Mouse (Mus musculus) frontal cortex, postnatal 14 days (tissue): ENCODE measurements at regions not wholly inside any gene's neighbourhood (a gene's known extent, or its start where the extent isn't known, plus 50 kb on each side); places are given as distances from the start of the nearest gene placed in this dataset.

ENCODE experiments used
- DNase-seq, 2 experiments: peaks; one replicate each; pipeline ENCODE4 v3.0.0; 2022; ENCODE audit warnings: low spot score in 2 of 2

- DNase-seq, result no peak
Measured at GRCm38 (mm10) chr12:25393501-25393900, 296.6 kb upstream of the Id2 start.

DNA sequence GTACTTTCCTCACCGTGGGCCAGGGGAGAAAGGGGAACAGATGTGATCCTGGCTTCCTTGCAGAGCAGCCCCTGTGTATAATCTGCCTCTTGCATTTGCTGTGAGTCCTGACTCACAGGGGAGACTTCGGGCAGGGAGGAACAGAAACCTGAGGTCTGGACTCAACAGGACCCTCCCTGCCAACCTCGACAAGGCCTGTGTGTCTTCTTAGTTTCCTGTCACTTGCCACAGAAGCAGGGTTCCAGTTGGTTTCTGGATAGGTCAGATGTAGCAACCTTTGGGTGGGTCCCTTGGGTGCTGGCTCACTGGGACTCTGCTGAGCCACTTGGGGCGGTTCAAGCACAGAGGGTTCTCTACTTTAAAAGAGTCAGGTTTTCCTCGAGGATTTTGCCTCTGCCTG, 292.3 kb upstream of the Id2 start:
- no peak for DNase-seq

DNA sequence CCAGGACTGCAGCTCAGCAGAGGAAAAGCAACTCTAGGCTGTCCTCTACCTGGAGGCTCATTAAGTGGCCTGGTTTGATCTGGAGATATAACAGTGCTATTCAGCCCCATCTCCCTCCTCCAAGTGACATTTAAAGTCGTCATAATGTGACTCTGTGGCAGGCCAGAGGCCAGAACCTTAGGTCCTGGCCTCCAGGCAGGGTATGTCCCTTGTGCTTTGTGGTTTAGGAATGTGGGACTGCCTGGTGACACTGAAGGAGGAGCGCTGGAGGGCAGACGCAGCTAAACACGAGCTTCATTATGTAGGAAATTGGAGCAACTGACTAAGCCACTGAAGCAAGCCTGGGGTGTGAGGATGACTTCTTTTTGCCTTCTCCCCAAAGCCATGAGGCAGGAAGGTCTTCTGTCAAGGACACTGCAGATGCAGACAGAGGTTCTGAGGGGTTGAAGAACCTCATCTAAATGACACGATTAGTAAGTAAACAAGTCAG, 290.9 kb upstream of the Id2 start:
- no peak for DNase-seq

DNA sequence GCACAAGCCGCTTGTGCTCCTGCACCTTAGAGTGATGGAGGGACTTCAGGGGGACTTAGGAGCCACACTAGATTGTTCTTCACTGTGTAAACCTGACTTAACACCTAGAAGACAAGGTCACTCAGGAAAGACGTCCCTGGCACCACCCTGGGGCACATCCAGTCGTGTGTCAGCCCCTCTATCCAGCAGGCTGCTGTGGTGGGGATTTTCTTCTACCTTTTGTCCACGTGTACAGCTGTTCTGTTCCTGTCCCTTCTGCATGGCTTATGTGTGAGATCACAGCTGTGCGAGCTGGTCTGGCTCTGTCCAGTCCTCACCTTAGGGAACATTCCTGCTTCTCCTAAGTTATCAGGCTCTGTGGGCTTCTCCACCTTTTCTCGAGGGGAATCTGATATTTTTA, 286.0 kb upstream of the Id2 start:
- no peak for DNase-seq

DNA sequence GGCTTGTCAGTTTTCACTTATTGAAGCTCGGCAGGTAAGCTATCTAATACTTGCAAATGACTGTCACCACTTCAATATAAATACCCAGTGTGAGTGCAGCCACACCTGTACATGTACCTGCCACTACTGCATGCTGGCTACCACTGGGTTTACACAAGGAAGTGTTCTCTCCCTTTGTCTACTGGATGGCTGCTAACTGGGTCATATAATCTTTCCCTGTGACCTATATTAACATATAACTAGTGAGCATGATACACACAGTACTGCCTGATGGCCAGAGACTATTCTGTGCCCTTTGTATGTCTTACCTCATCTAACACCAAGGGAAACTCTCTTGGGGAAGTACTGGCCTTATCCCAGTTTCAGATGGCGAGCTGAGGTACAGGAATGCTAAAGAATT, 285.5 kb upstream of the Id2 start:
- no peak for DNase-seq

DNA sequence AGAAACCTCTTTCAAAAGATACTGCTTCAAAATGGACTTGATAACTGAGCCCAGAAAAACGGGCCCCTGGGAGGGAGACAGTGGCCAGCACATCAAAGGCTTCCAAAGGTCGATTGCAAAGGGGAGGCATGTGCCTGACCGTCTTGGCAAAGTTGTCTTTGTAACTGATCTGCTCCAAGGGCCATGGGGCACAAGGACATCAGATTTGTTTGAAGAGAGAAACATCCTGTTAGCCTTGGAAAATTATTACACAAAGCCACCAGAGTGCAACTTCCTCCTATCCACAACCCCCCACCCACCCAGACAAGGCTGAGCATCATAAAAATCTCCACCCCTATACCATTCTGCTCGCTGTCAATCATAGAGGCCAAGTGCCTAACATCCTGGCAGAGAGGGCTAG, 284.7 kb upstream of the Id2 start:
- DNase-seq, result no peak

DNA sequence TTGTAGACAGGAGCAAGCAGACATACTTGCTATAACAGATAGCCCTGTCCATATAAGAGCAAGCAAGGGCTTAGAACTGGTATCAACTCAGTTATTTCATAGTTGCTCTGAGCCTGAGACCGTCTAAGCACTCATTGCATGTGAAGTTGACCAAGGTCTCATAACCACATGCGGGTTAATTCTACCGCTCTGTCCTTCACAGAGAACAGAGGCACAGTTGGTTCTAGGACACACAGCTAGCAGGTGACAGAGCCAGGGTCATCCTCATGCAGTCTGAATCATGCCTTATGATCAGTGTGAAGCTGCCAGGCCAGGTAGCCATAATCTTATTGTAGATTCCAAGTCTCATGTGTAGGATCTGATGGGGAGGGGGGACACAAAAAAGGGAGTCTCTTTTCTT, 283.1 kb upstream of the Id2 start:
- DNase-seq, result no peak

DNA sequence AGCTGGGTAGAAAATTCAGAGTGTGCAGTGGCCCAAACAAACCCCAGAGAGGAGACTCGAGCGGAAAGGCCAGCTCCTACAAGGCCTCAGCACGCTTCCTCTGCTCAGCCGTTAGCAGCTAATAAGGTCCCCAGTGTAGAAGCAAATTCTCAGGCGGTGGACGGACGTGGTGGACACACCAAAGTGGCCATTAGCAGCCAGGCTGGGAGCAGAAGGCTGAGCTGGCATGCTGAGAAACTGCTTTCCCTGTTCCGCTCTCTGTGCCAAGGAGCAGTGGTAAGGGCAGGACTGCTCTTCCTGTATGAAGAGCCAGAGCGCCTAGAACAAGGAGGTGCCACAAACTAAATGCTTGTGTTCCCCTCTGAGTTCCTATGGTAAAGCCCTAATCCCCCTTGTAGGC, 282.1 kb upstream of the Id2 start:
- DNase-seq, result no peak

GRCm38 (mm10) chr12:25378036-25378645, 281.2 kb upstream of the Id2 start:
- no peak for DNase-seq

- DNase-seq, result no peak
Measured at GRCm38 (mm10) chr12:25376451-25376850, 279.5 kb upstream of the Id2 start.

DNA sequence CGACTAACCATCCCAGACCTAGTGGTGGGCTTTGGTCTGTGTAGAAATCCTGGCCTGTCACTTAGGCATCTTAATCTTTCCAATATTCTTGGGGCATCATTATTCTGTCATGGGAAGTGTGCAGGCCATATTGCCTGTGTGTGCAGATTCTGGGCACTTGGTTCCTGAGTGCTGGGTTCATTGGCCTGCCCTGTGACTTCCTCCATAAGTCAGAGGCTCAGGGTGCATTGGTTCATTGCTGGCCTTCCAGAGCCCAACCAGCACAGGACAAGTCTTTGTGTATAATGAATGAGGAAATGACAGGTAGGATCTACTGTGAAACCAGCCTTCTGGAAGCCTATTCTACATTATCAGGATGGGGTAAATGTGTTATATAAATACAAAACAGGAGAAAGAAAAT, 270.6 kb upstream of the Id2 start:
- DNase-seq, result no peak

- DNase-seq, result no peak
Measured at GRCm38 (mm10) chr12:25365600-25366267, 268.8 kb upstream of the Id2 start.

DNA sequence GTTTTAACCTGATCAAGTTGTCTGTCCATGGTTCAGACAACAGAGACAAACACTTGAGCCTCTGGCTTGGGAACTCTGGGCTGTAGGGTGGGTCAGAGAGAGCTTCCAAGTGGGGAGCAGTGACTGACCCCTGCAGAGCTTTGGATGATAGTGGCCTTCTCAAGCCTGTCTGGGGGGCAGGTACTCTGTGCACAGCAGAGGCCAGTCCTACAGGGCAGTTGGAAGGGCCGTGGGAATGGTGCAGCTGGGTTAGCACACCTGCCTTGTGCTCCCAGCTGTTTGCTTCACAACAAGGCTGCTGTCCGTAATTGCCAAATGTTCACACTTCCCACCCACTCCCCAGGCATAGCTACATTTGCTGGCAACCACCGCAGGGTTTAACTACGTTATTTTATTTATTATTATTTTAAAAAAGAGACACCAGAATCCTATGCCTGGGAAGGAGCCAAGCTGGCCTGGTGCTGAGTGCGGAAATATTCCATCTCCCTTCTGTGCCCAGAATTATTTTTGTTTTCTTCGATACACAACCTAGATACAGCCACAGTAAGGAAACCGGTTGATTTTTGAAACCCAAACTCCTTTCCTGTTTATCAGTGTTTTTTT, 268.1 kb upstream of the Id2 start:
- DNase-seq, result no peak

GRCm38 (mm10) chr12:25363839-25364238, 266.9 kb upstream of the Id2 start:
- DNase-seq, result no peak

DNA sequence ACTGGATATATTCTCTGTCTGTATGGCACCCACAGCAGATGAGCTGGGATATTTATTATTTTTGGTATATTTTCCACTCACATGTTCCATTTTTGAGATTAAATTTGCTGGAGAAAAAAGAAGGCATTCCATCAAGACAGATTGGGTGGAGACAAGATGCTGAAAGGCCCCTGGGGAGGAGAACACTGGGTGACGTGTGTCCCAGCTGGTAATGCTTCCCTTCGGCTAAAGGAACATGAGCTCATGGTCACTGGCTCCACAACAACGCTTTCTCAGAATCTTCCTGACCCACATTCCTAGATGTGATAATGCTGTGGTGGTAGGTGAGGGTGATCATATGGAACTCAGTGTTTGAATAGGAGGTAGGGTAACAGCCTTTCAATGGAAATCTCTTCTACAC, 266.4 kb upstream of the Id2 start:
- no peak for DNase-seq

GRCm38 (mm10) chr12:25362771-25363170, 265.8 kb upstream of the Id2 start:
- DNase-seq, result no peak

DNA sequence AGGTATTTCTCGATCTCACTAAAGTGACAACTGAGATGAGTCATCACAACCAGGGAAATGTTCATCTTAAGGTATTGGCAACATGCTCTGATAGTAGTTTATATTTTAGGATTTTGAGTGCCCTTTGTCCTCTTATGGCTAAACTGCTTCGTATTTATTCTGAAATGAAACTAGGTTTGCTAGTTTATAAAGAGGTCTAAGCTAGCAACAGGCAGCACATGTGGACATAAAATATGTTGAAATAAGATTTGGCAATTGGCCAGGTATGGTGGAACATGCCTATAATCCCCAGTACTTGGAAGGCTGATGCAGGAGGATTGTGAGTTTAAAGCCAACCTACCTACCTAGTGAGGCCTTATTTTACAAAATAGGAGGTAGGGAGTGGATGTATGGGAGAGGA, 263.8 kb upstream of the Id2 start:
- DNase-seq, result no peak

GRCm38 (mm10) chr12:25359931-25360330, 263.0 kb upstream of the Id2 start:
- no peak for DNase-seq

- DNase-seq, result no peak
Measured at GRCm38 (mm10) chr12:25358846-25359525, 262.0 kb upstream of the Id2 start.

GRCm38 (mm10) chr12:25356774-25357173, 259.8 kb upstream of the Id2 start:
- no peak for DNase-seq

- DNase-seq, result no peak
Measured at GRCm38 (mm10) chr12:25355217-25355616, 258.3 kb upstream of the Id2 start.

DNA sequence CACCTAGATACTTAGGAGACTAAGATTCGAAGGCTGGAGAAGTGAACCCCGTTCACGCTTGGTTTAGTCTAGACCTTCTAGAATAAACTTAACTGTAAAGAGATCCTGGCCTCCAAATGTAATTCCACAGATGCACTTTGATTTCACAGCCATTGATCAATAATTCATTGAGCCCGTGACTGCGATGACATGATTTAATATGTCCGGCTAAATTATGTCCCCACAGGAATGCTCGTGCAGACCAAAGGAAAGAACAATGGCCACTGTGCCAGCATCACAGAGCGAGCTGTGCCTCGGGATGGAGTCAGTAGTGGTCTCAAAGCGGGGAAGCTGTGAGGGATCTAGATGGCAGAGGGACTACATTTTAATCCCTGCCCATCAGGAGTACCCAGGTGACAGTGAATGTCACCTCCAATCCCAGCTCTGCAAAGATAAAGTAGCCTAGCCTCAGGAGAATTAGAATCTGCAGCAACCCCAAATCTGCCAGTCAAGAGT, 256.5 kb upstream of the Id2 start:
- DNase-seq, result no peak

- DNase-seq, result no peak
Measured at GRCm38 (mm10) chr12:25352160-25352559, 255.2 kb upstream of the Id2 start.
